Mouse (Mus musculus): ENCODE measurements around the gene Col4a1. TPM values are rescaled to one million over a fixed set of nuclear protein-coding genes. Genes with fewer than 3 reads are reported as not detected.

Gene Col4a1
- polyA plus RNA-seq, 1 experiment from 2014 or later = 102 TPM

- WGBS = 44% methylated on average over 4 of the region's 4 CpGs
- Histone ChIP-seq H3K27me3 (0 out of 2 replicates have a peak, but pooled peaks cover 7% of the 10 kb centered on the region), H3K4me3 (replicated peaks) (no peak overlapping the region), H3K4me1 (peaks cover 9% of the 10 kb centered on the region; the same call in 1 of the 2 replicates), H3K36me3 (replicated peaks) (no peaks in the 10 kb centered on the region), H3K9me3 (no peaks in the 10 kb centered on the region), H3K4me2 (no peak overlapping the region), H3K27ac (no peak overlapping the region), H3K9ac (no peak overlapping the region)
- ATAC-seq (ENCODE audit: low FRiP score) = no peak
Observed at GRCm38 (mm10) chr8:11230277-11230676, 82.3 kb downstream of the Col4a1 start.

- WGBS = 23% methylated on average over 7 of the region's 7 CpGs
- H3K27ac ChIP-seq = no peak overlapping the region
- no peaks in the 10 kb centered on the region for H3K9me3 ChIP-seq
- H3K4me3 ChIP-seq (replicated peaks) = no peak overlapping the region
- peak; percentile 27; the same call in 1 of the 2 replicates for ATAC-seq (ENCODE audit: low FRiP score)
- 0 out of 2 replicates have a peak, but pooled peaks cover 4% of the 10 kb centered on the region for H3K36me3 ChIP-seq (replicated peaks)
- no peak overlapping the region for H3K9ac ChIP-seq
- H3K27me3 ChIP-seq = 0 out of 2 replicates have a peak, but pooled peaks cover 7% of the 10 kb centered on the region
- peaks cover 9% of the 10 kb centered on the region; the same call in 1 of the 2 replicates for H3K4me1 ChIP-seq
- no peak overlapping the region; the same call in 1 of the 2 replicates for H3K4me2 ChIP-seq
Observed at GRCm38 (mm10) chr8:11227421-11227820, 85.2 kb downstream of the Col4a1 start.

- ATAC-seq (ENCODE audit: low FRiP score) = no peak
Observed at GRCm38 (mm10) chr8:11225577-11226434, 86.8 kb downstream of the Col4a1 start.

GRCm38 (mm10) chr8:11224178-11224577 lies 88.4 kb downstream of the Col4a1 start:
- Histone ChIP-seq H3K4me3 (replicated peaks) (no peak overlapping the region), H3K9me3 (no peaks in the 10 kb centered on the region), H3K27me3 (0 out of 2 replicates have a peak, but pooled peaks cover 4% of the 10 kb centered on the region), H3K4me1 (peaks cover 9% of the 10 kb centered on the region; the same call in 1 of the 2 replicates), H3K27ac (no peak overlapping the region), H3K9ac (no peak overlapping the region), H3K4me2 (no peak overlapping the region), H3K36me3 (replicated peaks) (peaks cover 4% of the 10 kb centered on the region; the same call in 1 of the 2 replicates)
- WGBS = 84% methylated on average over 7 of the region's 7 CpGs
- ATAC-seq (ENCODE audit: low FRiP score) = no peak

More at GRCm38 (mm10) chr8:11225577-11226434, 86.8 kb downstream of the Col4a1 start:
- H3K27me3 ChIP-seq = 0 out of 2 replicates have a peak, but pooled peaks cover 7% of the 10 kb centered on the region
- H3K4me3 ChIP-seq (replicated peaks) = no peak overlapping the region
- peaks cover 4% of the 10 kb centered on the region; the same call in 1 of the 2 replicates for H3K36me3 ChIP-seq (replicated peaks)
- H3K4me2 ChIP-seq = no peak overlapping the region
- peaks cover 9% of the 10 kb centered on the region; the same call in 1 of the 2 replicates for H3K4me1 ChIP-seq
- no peak overlapping the region for H3K9ac ChIP-seq
- no peaks in the 10 kb centered on the region for H3K9me3 ChIP-seq
- no peak overlapping the region for H3K27ac ChIP-seq
- WGBS = 87% methylated on average over 13 of the region's 13 CpGs

- H3K9me3 ChIP-seq = no peaks in the 10 kb centered on the region
- 0 out of 2 replicates have a peak, but pooled peaks cover 3% of the 10 kb centered on the region for H3K27me3 ChIP-seq
- H3K4me3 ChIP-seq (replicated peaks) = no peak overlapping the region
- no peak for ATAC-seq (ENCODE audit: low FRiP score)
- H3K9ac ChIP-seq = no peak overlapping the region
- no peaks in the 10 kb centered on the region for H3K4me1 ChIP-seq
- no peak overlapping the region for H3K27ac ChIP-seq
- peaks cover 8% of the 10 kb centered on the region; the same call in 1 of the 2 replicates for H3K36me3 ChIP-seq (replicated peaks)
- 89% methylated on average over 5 of the region's 5 CpGs for WGBS
- H3K4me2 ChIP-seq = no peak overlapping the region
Observed at GRCm38 (mm10) chr8:11221353-11221752, 91.3 kb downstream of the Col4a1 start.

- 91% methylated on average over 6 of the region's 6 CpGs for WGBS
- H3K27me3 ChIP-seq = no peaks in the 10 kb centered on the region
- no peak overlapping the region for H3K9ac ChIP-seq
- no peaks in the 10 kb centered on the region for H3K4me1 ChIP-seq
- no peak overlapping the region for H3K4me3 ChIP-seq (replicated peaks)
- peaks cover 8% of the 10 kb centered on the region; the same call in 1 of the 2 replicates for H3K36me3 ChIP-seq (replicated peaks)
- H3K9me3 ChIP-seq = no peaks in the 10 kb centered on the region
- no peak overlapping the region for H3K4me2 ChIP-seq
- H3K27ac ChIP-seq = no peak overlapping the region
- no peak for ATAC-seq (ENCODE audit: low FRiP score)
Observed at GRCm38 (mm10) chr8:11219282-11219681, 93.3 kb downstream of the Col4a1 start.

- WGBS = 21% methylated on average over 1 of the region's 1 CpGs
- Histone ChIP-seq H3K4me2 (no peak overlapping the region), H3K4me1 (no peaks in the 10 kb centered on the region), H3K27me3 (no peaks in the 10 kb centered on the region), H3K4me3 (replicated peaks) (no peak overlapping the region), H3K9ac (no peak overlapping the region), H3K36me3 (replicated peaks) (peaks cover 4% of the 10 kb centered on the region; the same call in 1 of the 2 replicates), H3K27ac (no peak overlapping the region), H3K9me3 (no peaks in the 10 kb centered on the region)
- peak; percentile 85 for ATAC-seq (ENCODE audit: low FRiP score)
Observed at GRCm38 (mm10) chr8:11215231-11215630, 97.4 kb downstream of the Col4a1 start.

- no peaks in the 10 kb centered on the region for H3K36me3 ChIP-seq (replicated peaks)
- no peaks in the 10 kb centered on the region for H3K9me3 ChIP-seq
- H3K27ac ChIP-seq = no peak overlapping the region
- H3K27me3 ChIP-seq = no peaks in the 10 kb centered on the region
- H3K9ac ChIP-seq = no peak overlapping the region
- no peaks in the 10 kb centered on the region for H3K4me1 ChIP-seq
- ATAC-seq (ENCODE audit: low FRiP score) = no peak
- WGBS = 81% methylated on average over 8 of the region's 8 CpGs
- H3K4me3 ChIP-seq (replicated peaks) = no peak overlapping the region
- H3K4me2 ChIP-seq = no peak overlapping the region
Observed at GRCm38 (mm10) chr8:11206509-11206908, 106.1 kb downstream of the Col4a1 start.

- no peaks in the 10 kb centered on the region for H3K9me3 ChIP-seq
- H3K4me3 ChIP-seq (replicated peaks) = no peak overlapping the region
- 88% methylated on average over 9 of the region's 9 CpGs for WGBS
- no peak overlapping the region for H3K27ac ChIP-seq
- no peak overlapping the region for H3K9ac ChIP-seq
- no peaks in the 10 kb centered on the region for H3K27me3 ChIP-seq
- no peak for ATAC-seq (ENCODE audit: low FRiP score)
- H3K4me1 ChIP-seq = no peaks in the 10 kb centered on the region
- no peak overlapping the region for H3K4me2 ChIP-seq
- H3K36me3 ChIP-seq (replicated peaks) = no peaks in the 10 kb centered on the region
Observed at GRCm38 (mm10) chr8:11205532-11205931, 107.1 kb downstream of the Col4a1 start.

GRCm38 (mm10) chr8:11203260-11204110 lies 109.1 kb downstream of the Col4a1 start:
- ATAC-seq (ENCODE audit: low FRiP score) = no peak
- H3K27ac ChIP-seq = no peak overlapping the region; the same call in 1 of the 2 replicates
- 86% methylated on average over 12 of the region's 12 CpGs for WGBS

GRCm38 (mm10) chr8:11198650-11199049 lies 114.0 kb downstream of the Col4a1 start:
- H3K9me3 ChIP-seq = no peaks in the 10 kb centered on the region
- H3K4me2 ChIP-seq = no peak overlapping the region
- no peak overlapping the region for H3K4me3 ChIP-seq (replicated peaks)
- H3K9ac ChIP-seq = no peak overlapping the region
- H3K27ac ChIP-seq = no peak overlapping the region
- 66% methylated on average over 7 of the region's 7 CpGs for WGBS
- no peak for ATAC-seq (ENCODE audit: low FRiP score)
- no peaks in the 10 kb centered on the region for H3K27me3 ChIP-seq
- H3K36me3 ChIP-seq (replicated peaks) = no peaks in the 10 kb centered on the region
- no peaks in the 10 kb centered on the region for H3K4me1 ChIP-seq

More at GRCm38 (mm10) chr8:11203260-11204110, 109.1 kb downstream of the Col4a1 start:
- Histone ChIP-seq H3K36me3 (replicated peaks) (no peaks in the 10 kb centered on the region), H3K4me1 (no peaks in the 10 kb centered on the region), H3K9me3 (no peaks in the 10 kb centered on the region), H3K27me3 (no peaks in the 10 kb centered on the region), H3K9ac (no peak overlapping the region), H3K4me3 (replicated peaks) (no peak overlapping the region), H3K4me2 (no peak overlapping the region)

- Histone ChIP-seq H3K9ac (no peak overlapping the region), H3K4me1 (no peaks in the 10 kb centered on the region), H3K36me3 (replicated peaks) (no peaks in the 10 kb centered on the region), H3K27me3 (no peaks in the 10 kb centered on the region), H3K9me3 (no peaks in the 10 kb centered on the region), H3K4me2 (no peak overlapping the region), H3K27ac (no peak overlapping the region), H3K4me3 (replicated peaks) (no peak overlapping the region)
- WGBS = 71% methylated on average over 3 of the region's 3 CpGs
- no peak for ATAC-seq (ENCODE audit: low FRiP score)
Observed at GRCm38 (mm10) chr8:11197988-11198387, 114.6 kb downstream of the Col4a1 start.
